Mouse (Mus musculus) intestine, postnatal 0 days (tissue): ENCODE measurements at regions not wholly inside any gene's neighbourhood (a gene's known extent, or its start where the extent isn't known, plus 50 kb on each side); places are given as distances from the start of the nearest gene placed in this dataset.

Source experiments
- ATAC-seq: fragments of 200-750 bp; cut with Nextera tagmentation; 2 replicates; pipeline ENCODE4 v1.8.0; 2017; ENCODE audit warnings: mild to moderate bottlenecking, moderate TSS enrichment, moderate library complexity
- H3K27ac ChIP-seq: fragments of 300-500 bp; sonication (generic); 2 replicates; pipeline ENCODE4 v1.5.1; 2014; ENCODE audit warnings: mild to moderate bottlenecking, low read depth, low read length, moderate library complexity
- H3K27me3 ChIP-seq: fragments of 300-500 bp; sonication (generic); replicated peaks from 2 replicates; pipeline ENCODE4 v1.6.1; 2014; ENCODE audit warnings: low read length, mixed read lengths; ENCODE audit not compliant: control insufficient read depth, insufficient read depth
- H3K36me3 ChIP-seq: fragments of 300-500 bp; sonication (generic); 2 replicates; pipeline ENCODE4 v1.6.1; 2014; ENCODE audit warnings: mild to moderate bottlenecking, moderate library complexity; ENCODE audit not compliant: control insufficient read depth, insufficient read depth
- H3K4me1 ChIP-seq: fragments of 300-500 bp; sonication (generic); replicated peaks from 2 replicates; pipeline ENCODE4 v1.6.1; 2014; ENCODE audit warnings: antibody characterized with exemption, low read length, mixed read lengths; ENCODE audit not compliant: control insufficient read depth, insufficient read depth
- H3K4me2 ChIP-seq: fragments of 300-500 bp; sonication (generic); replicated peaks from 2 replicates; pipeline ENCODE4 v1.6.1; 2014; ENCODE audit warnings: low read depth, mild to moderate bottlenecking, moderate library complexity
- H3K4me3 ChIP-seq: fragments of 300-500 bp; sonication (generic); 2 replicates; pipeline ENCODE4 v1.5.1; 2014; ENCODE audit warnings: low read depth, low read length
- H3K9ac ChIP-seq: fragments of 300-500 bp; sonication (generic); 2 replicates; pipeline ENCODE4 v1.6.1; 2014; ENCODE audit warnings: mild to moderate bottlenecking, low read depth, low read length
- H3K9me3 ChIP-seq: fragments of 300-500 bp; sonication (generic); 2 replicates; pipeline ENCODE4 v1.6.1; 2016; ENCODE audit warnings: mixed run types; ENCODE audit not compliant: control insufficient read depth
- CTCF ChIP-seq: sonication (generic); IDR thresholded peaks from 2 replicates; pipeline ENCODE4 v1.5.1; 2016; ENCODE audit warnings: low read depth, mild to moderate bottlenecking, control low read depth, antibody characterized with exemption, moderate library complexity
- WGBS: fragments of 180-500 bp; shearing (Covaris S2); extraction: QIAGEN DNeasy Blood & Tissue Kit; methylation state at CpG from one replicate; pipeline ENCODE4 v1.1.7; 2014; 5-methylcytosine and 5-hydroxymethylcytosine counted together

DNA sequence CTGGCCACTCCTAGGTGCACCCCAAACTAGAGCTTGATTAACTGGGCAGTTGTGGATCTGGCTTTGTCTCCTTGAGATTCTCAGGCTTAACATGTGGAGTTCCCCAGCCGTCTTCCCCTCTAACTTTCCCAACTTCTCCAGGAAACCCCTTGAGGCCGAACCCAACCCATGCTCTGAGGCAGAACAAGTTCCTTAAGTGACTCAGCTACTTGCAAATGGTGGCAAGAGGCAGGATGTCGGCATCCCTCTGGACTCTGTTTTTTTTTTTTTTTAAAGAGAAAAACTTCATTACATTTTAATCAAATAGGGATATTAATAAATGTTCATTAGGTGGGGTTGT lies 54.5 kb upstream of the Sgk1 start:
- Histone ChIP-seq H3K36me3 (no peaks in the 10 kb centered on the region), H3K4me2 (peak overlapping the region; percentile 45), H3K4me1 (no peaks in the 10 kb centered on the region), H3K9me3 (no peaks in the 10 kb centered on the region), H3K27ac (peak overlapping the region; percentile 42; the same call in 1 of the 2 replicates), H3K27me3 (no peaks in the 10 kb centered on the region), H3K9ac (no peak overlapping the region), H3K4me3 (no peak overlapping the region)
- TF ChIP-seq CTCF = no peak
- ATAC-seq = no peak
- 60% methylated on average over 3 of the region's 3 CpGs for WGBS

DNA sequence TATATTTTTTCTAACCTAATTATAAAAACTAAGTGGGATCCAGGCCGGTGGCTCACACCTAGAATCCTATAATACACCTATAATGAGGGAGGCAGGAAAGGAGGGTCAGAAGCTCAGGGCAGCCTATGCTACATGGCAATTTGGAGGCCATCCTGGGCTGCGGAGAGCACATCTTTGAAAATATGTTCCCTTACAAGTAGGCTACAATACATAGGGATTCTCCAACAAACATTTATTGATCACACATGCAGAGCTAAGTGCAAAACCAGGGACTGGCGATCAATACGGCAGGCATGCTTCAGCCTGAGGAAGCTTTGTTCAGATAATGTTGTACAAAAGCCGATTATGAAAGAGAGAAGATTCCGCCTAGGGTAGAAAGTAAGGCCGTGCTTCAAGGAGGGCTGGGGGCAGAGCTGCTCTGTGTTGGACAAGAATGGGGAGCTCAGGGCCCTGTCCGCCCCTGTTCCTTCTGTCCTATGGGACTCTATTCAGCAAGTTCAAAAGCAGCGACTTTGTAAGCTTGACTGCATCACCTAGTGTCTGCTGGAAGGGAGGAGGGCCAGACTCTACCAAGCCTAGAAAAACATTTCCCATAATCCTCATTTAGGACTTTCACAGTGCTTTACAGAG lies 53.4 kb upstream of the Sgk1 start:
- no peak overlapping the region for H3K4me3 ChIP-seq
- H3K4me1 ChIP-seq = no peaks in the 10 kb centered on the region
- no peak for TF ChIP-seq CTCF
- no peak for ATAC-seq
- H3K27me3 ChIP-seq = no peaks in the 10 kb centered on the region
- H3K27ac ChIP-seq = no peak overlapping the region
- WGBS = 78% methylated on average over 9 of the region's 9 CpGs
- H3K36me3 ChIP-seq = no peaks in the 10 kb centered on the region
- no peak overlapping the region for H3K9ac ChIP-seq
- no peaks in the 10 kb centered on the region for H3K9me3 ChIP-seq
- H3K4me2 ChIP-seq = no peak overlapping the region

DNA sequence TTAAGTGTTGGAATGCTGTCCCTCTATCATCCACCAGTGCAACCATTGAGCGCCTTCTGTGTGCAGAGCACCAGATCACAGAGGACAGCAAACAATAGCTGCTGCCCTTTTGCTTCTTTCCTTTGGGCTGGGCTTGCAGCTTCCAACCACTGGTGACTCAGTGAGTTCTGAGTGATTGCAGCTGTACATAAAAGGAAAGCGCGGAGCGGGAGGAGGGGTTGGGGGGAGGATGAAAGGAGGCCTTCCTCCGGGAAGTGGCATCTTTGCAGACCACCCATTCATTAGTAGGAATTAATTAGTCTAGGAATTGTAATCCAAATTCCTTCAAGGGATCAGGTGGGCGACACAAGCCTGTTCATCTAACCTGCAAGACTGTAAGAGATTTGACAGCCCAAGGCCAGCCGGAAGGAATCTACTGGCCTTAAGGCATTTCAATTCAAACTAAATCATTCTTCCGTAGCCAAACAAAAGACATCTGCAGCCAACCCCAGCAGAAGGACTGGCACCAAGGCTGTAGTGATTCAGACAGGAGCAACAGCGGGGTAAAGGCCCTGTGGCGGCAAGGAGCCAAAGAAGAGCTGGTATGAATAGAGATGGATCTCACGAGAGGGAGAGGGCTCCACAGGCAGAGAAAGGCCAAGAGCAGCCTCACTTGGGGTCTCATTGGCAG lies 52.8 kb upstream of the Sgk1 start:
- H3K36me3 ChIP-seq = no peaks in the 10 kb centered on the region
- H3K9me3 ChIP-seq = no peaks in the 10 kb centered on the region
- no peak for ATAC-seq
- no peak for TF ChIP-seq CTCF
- no peak overlapping the region for H3K9ac ChIP-seq
- no peak overlapping the region for H3K4me3 ChIP-seq
- H3K27me3 ChIP-seq = no peaks in the 10 kb centered on the region
- no peak overlapping the region for H3K4me2 ChIP-seq
- H3K4me1 ChIP-seq = no peaks in the 10 kb centered on the region
- 72% methylated on average over 11 of the region's 11 CpGs for WGBS
- H3K27ac ChIP-seq = no peak overlapping the region

DNA sequence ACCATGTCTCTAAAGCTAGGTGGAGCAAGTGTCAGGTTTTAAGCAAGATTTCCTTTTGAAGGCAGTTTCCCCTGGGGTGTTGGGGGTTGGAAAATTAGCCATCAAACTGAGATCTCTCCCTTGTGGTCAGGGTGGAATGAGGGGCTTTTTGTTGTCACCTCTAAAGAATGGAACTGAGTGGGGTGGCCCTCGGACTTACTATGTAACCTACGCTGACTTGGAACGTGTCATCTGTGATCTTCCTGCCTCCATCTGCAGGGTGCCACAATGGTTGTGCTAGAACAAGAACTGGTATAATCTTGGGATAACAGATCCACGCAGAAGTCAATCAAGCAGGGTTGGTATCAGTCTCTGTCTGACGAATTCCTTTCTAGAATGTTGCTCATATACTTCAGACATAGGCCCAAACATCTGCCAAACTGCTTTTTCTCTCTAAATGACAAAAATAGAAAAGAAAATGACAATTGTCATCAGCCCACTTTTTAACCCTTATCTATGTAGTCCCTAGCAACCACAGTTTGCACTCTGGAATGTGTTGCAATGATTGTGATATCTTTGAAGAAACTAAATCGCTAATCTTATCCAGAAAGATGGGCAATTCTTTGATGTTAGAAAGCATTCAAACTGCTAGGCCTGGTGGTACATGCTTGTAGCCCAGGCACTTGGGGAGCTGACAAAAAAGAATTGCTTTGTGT lies 50.8 kb upstream of the Sgk1 start:
- Histone ChIP-seq H3K9ac (no peak overlapping the region), H3K9me3 (no peaks in the 10 kb centered on the region), H3K36me3 (no peaks in the 10 kb centered on the region), H3K27ac (no peak overlapping the region), H3K4me2 (no peak overlapping the region), H3K4me1 (no peaks in the 10 kb centered on the region), H3K27me3 (no peaks in the 10 kb centered on the region), H3K4me3 (no peak overlapping the region)
- no peak for TF ChIP-seq CTCF
- ATAC-seq = no peak
- WGBS = 81% methylated on average over 6 of the region's 6 CpGs
